Mouse (Mus musculus) testis, adult 2 months (tissue): Measurements from ENCODE around the gene Best2. TPM values are rescaled to one million over a fixed set of nuclear protein-coding genes. Genes with fewer than 3 reads are reported as not detected.

ENCODE experiments used
- H3K27ac ChIP-seq: fragments of 200-500 bp; 2 replicates; pipeline ENCODE4 v1.5.1; 2012; ENCODE audit warnings: low read depth, low read length; ENCODE audit not compliant: control insufficient read depth, insufficient read depth
- H3K27me3 ChIP-seq: fragments of 200-500 bp; 2 replicates; pipeline ENCODE4 v1.6.1; 2012; ENCODE audit warnings: mild to moderate bottlenecking, low read length, moderate library complexity; ENCODE audit not compliant: control insufficient read depth, insufficient read depth
- H3K36me3 ChIP-seq: fragments of 200-500 bp; 2 replicates; pipeline ENCODE4 v1.6.1; 2012; ENCODE audit warnings: mild to moderate bottlenecking, low read length; ENCODE audit not compliant: control insufficient read depth, insufficient read depth
- H3K4me1 ChIP-seq: fragments of 200-500 bp; 2 replicates; pipeline ENCODE4 v1.6.1; 2012; ENCODE audit warnings: low read length; ENCODE audit not compliant: control insufficient read depth, insufficient read depth
- H3K4me3 ChIP-seq: fragments of 200-500 bp; 2 replicates; pipeline ENCODE4 v1.5.1; 2012; ENCODE audit warnings: low read depth, mild to moderate bottlenecking, low read length, moderate library complexity, mixed read lengths; ENCODE audit not compliant: control insufficient read depth
- CTCF ChIP-seq: fragments of 200-500 bp; IDR thresholded peaks from 2 replicates; pipeline ENCODE4 v1.5.1; 2012; ENCODE audit warnings: low read depth, mild to moderate bottlenecking, inconsistent platforms, low read length, moderate library complexity; ENCODE audit not compliant: control insufficient read depth, insufficient read depth, insufficient replicate concordance
- POLR2A ChIP-seq: fragments of 200-500 bp; IDR thresholded peaks from 2 replicates; pipeline ENCODE4 v1.6.1; 2012; ENCODE audit warnings: low read depth, mild to moderate bottlenecking, inconsistent platforms, low read length, moderate library complexity; ENCODE audit not compliant: control insufficient read depth
- polyA plus RNA-seq: library from polyadenylated mRNA; depleted of rRNA; stranded (reverse); fragments of >200 nt; gene quantifications from 2 replicates; pipeline ENCODE4 v1.2.3, GENCODE M21; 2012

The Best2 gene
- polyA plus RNA-seq, 1 experiment, result not detected

DNA sequence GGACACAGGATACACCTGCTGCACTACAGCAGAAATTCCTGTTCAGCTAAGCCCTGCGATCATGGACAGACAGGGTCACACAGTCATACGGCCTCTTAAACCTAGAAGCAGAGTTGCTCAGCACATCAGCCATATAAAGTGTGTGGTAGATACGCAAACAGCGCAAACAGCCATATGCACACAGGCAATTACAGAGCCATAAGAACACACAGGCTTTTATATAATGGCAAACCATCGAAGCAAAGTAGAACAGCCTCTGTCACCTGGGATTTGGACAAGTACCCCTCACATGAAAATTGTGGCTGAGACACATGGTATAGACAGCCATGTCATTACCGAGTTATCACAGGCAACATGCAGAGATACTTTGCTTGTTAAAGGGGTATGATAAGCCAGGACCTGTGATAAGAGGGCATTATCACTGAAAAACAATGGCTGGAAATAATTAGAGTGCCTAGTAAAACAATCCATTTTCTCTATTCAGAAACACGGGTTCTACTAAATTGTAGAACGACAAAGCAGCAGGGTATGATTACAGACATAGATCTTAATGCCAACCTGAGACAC is 27.9 kb downstream of the Best2 start:
- TF ChIP-seq POLR2A (no peak), CTCF (no peak)
- no peaks in the 10 kb centered on the region for H3K36me3 ChIP-seq
- peaks cover 31% of the 10 kb centered on the region for H3K4me1 ChIP-seq
- H3K27ac ChIP-seq, result no peak overlapping the region; the same call in 1 of the 2 replicates
- peak overlapping the region; percentile 90 for H3K4me3 ChIP-seq
- no peaks in the 10 kb centered on the region for H3K27me3 ChIP-seq

DNA sequence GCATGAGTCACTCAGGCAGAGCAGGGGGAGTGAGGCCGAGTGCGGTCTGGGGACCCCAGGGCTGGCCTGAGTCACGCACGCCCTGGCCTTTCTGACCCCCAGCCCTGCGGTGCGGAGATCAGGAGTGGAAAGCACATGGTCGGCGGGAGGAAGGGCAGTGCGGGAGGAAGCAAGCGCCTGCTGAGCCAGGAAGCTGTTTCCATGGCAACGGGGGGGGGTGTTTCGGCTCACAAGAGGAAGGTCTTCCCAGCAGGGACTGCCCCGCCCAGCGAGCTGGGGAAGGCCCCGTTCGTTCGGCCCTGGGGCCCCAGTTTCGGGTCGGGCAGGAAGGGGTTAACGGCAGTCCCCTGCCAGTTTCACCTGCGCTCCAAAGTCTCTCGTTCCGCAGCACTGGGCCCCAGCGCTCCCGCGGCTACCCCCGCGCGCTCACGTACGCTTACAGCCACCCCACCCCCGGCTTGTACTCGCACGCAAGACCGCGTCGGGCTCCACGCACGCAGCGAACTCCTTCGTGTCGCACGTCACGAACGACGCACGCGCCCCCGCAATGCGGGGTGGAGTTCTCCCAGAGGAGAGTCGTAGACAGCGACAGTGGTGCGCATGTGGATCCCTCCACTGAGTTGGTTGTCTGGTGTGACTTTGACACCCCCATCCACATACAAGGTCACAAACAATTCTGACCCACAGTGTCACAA is 28.5 kb downstream of the Best2 start:
- peaks cover 32% of the 10 kb centered on the region for H3K4me1 ChIP-seq

DNA sequence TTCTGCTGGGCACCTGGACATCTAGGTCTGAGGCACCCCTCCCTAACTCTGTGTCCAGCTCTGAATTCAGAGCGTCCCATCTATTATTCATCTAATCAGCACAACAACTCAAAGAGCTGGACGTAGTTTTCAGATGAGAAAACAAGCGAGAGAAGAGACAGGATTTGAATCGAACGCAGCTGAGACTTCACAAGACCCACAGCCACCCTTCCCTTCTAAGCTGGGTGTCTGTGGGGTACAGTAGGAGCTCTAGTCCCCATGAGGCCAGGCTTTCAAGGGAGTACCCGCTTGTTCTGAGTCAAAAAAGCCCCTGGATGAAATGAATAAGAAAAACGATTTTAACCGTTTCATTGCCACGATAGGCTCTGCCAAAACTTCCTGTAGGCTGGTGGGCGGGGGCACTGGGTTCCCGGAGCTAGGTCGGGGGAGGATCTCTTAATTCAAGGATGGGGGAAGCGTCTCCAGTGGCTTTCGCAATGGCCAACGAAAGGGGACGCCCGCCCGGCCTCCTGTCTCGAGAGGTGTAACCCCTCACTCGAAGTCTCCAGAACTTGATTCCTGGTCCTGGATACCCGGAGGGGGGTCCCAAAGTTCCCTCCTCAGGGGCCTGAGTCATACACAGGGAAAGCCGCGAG is 29.2 kb downstream of the Best2 start:
- H3K4me3 ChIP-seq, result peak overlapping the region; percentile 90
- TF ChIP-seq CTCF (no peak), POLR2A (no peak)
- peak overlapping the region; percentile 80 for H3K27ac ChIP-seq
- H3K4me1 ChIP-seq, result peaks cover 35% of the 10 kb centered on the region
- H3K36me3 ChIP-seq, result no peaks in the 10 kb centered on the region
- no peaks in the 10 kb centered on the region for H3K27me3 ChIP-seq

More for the DNA sequence above, 28.5 kb downstream of the Best2 start:
- H3K27ac ChIP-seq, result peak overlapping the region; percentile 80
- H3K4me3 ChIP-seq, result peak overlapping the region; percentile 90
- peak; percentile 53; the same call in 1 of the 2 replicates for TF ChIP-seq POLR2A
- no peak for TF ChIP-seq CTCF
- H3K27me3 ChIP-seq, result no peaks in the 10 kb centered on the region
- H3K36me3 ChIP-seq, result no peaks in the 10 kb centered on the region

DNA sequence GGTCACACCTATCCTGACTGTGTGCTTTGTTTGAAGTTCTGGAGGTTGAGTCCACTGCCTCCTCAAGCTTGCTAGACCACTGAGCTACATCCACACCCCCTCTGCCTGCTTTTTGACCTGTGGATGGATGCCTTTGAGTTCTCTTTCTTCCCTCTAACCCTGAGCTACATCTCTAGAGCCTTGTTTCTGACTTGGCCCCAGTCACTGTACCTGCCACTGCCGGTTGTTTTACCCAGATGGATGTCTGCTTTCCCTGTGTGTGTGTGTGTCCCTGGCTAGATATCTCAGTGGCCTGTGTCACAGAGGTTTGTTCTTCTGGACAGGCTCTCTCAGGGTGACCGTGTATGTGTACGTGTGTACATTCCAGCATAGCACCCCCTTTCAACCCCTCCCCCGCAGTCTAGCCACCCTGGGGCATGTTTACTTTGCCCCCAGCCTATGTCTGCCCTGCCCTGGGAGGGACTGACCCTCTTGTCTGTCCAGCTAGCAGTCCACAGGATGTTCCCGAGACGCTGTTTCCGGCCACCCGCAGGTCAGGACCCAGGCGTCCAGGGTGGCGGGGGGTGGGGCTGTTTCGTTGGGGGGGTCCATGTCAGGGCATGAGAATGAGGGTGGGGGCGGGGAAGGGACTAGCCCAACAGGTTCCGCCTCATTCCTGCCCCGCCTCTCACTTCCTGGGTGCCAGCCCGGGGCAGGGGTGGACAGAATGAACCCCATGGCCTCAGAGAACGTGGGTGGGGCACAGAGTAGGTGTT is 29.9 kb downstream of the Best2 start:
- Histone ChIP-seq H3K36me3 (no peaks in the 10 kb centered on the region), H3K4me1 (peaks cover 41% of the 10 kb centered on the region), H3K27ac (peak overlapping the region; percentile 80), H3K4me3 (peak overlapping the region; percentile 90), H3K27me3 (no peaks in the 10 kb centered on the region)
- no peak for TF ChIP-seq POLR2A
- TF ChIP-seq CTCF, result no peak

DNA sequence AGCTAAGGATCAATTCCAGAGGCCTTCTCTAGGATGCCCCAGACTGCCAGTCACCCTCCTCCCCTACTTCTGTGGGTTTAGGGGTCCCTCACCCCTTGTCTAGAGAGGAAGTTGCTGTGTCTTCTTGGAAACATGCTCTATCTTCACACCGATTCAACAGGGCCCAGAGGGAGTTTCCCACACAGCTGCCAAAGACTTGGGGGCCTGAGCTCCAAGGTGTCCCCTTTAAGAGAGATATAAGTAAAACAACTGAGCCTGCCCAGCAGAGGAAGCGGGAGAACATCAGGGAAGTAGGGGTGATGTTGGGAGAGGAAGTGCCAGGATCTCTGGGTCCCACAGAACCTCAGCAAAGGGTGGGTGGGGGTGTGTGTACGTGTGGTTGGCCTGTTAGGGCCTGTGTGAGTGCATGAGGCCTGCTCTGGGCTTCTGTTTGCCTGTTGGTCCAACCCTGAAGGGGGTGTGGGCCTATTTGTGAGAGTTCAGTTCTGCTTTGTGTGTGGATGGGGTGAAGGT is 31.8 kb downstream of the Best2 start:
- TF ChIP-seq POLR2A (no peak), CTCF (no peak)
- H3K36me3 ChIP-seq, result no peaks in the 10 kb centered on the region
- no peaks in the 10 kb centered on the region; the same call in 1 of the 2 replicates for H3K27me3 ChIP-seq
- no peak overlapping the region for H3K4me3 ChIP-seq
- H3K27ac ChIP-seq, result no peak overlapping the region
- peaks cover 49% of the 10 kb centered on the region for H3K4me1 ChIP-seq

DNA sequence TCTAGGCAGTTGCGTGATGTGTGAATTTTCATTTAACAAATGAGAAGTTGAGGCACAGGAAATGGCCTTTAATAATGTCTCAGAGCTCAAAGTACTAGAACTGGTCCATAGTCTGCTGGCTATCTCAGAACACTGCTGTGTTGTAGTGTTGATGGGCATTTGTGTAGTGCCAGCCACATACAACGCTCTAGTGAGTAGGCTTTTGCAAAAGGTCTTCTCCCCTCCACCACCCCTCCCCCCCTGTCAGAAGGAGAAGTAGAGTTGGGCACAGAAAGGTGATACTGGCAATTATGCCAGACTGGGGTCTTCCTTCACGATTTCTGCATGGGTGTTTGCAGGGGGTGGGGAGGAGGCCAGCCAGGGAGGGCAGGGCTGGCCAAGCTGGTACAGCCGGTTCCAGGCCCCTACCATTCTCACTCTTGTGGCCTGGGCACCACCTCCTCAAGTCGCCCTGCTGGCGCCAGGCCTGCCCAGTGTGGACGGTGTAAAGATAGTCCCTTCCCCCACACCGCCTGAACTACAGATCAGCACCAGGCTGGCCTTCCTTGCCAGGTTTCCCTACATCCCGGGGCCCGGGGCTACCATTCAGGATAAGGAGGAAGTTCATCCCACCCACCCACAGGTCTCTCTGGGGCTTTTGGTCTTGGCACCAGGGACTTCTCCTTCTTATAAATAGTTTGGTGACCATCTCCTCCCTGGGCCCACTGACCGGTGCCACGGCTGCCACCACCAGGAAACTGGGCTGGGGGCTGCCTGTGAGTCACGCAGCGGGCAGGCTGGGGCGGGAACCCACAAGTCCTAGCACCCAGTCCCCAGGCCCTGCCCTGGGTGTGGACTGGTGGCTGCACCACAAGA is 32.5 kb downstream of the Best2 start:
- TF ChIP-seq POLR2A (no peak), CTCF (no peak)

More for the DNA sequence above, 32.5 kb downstream of the Best2 start:
- no peak overlapping the region for H3K4me3 ChIP-seq
- no peaks in the 10 kb centered on the region; the same call in 1 of the 2 replicates for H3K27me3 ChIP-seq
- H3K36me3 ChIP-seq, result no peaks in the 10 kb centered on the region
- H3K4me1 ChIP-seq, result peaks cover 56% of the 10 kb centered on the region
- no peak overlapping the region for H3K27ac ChIP-seq
